Mouse (Mus musculus) spleen, adult 2 months (tissue): Measurements from ENCODE around the gene Fam222a.

Experiments used
- CTCF ChIP-seq: fragments of 200-500 bp; IDR thresholded peaks from 2 replicates; pipeline ENCODE4 v1.5.1; 2011; ENCODE audit warnings: mild to moderate bottlenecking, inconsistent platforms; ENCODE audit not compliant: insufficient read depth, insufficient read length, insufficient replicate concordance; ENCODE audit errors: extremely low read depth
- POLR2A ChIP-seq: fragments of 200-500 bp; IDR thresholded peaks from 2 replicates; pipeline ENCODE4 v1.6.1; 2011; ENCODE audit warnings: low read depth, low read length, inconsistent platforms

DNA sequence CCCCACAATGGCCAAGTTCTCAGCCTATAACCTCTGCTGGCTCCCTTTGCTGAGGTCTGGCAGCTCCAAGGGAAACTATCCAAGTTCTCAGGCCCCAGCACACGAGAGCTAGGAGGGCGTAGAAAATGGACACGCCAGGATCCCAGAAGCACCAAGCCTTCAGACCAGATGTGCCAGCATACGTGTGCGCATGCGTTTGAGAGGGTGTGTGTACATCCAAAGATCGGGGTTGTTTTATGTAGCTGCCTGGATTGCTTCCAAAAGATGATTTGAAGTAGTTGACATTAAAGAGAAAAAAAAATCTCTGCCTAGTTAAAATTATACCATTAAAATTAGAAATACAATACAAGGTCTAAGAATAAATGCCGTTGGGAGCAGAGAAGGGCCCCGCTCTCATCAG is 22.7 kb upstream of the Fam222a start:
- TF ChIP-seq CTCF (no peak), POLR2A (no peak)
